Mouse (Mus musculus): ENCODE results near the gene Aldh3a1.
"Not testable (repeated sequence)": the region's sequence is repeated elsewhere in the genome, so short reads cannot be mapped to it uniquely, and the experiment has no call there.

The Aldh3a1 gene

GRCm38 (mm10) chr11:61207487-61208246 is at the start of gene Aldh3a1:
Aldh3a1 (plus strand) TSS chr11:61207537.
- DNase-seq (ENCODE audit: low spot score): no peak

GRCm38 (mm10) chr11:61158141-61158540 is 49.2 kb upstream of the Aldh3a1 start:
- DNase-seq (ENCODE audit: low spot score): no peak

- DNase-seq (ENCODE audit: low spot score): no peak
Observed at GRCm38 (mm10) chr11:61159796-61160732, 47.3 kb upstream of the Aldh3a1 start.

- no peak for DNase-seq (ENCODE audit: low spot score)
Observed at GRCm38 (mm10) chr11:61161121-61161520, 46.2 kb upstream of the Aldh3a1 start.

GRCm38 (mm10) chr11:61162776-61163175 is 44.6 kb upstream of the Aldh3a1 start:
- no peak for DNase-seq (ENCODE audit: low spot score)

- DNase-seq (ENCODE audit: low spot score): no peak
Observed at GRCm38 (mm10) chr11:61163341-61163740, 44.0 kb upstream of the Aldh3a1 start.

GRCm38 (mm10) chr11:61164366-61164765 is 43.0 kb upstream of the Aldh3a1 start:
- DNase-seq (ENCODE audit: low spot score): no peak

- no peak for DNase-seq (ENCODE audit: low spot score)
Observed at GRCm38 (mm10) chr11:61164881-61165280, 42.5 kb upstream of the Aldh3a1 start.

- DNase-seq (ENCODE audit: low spot score): no peak
Observed at GRCm38 (mm10) chr11:61170184-61170583, 37.2 kb upstream of the Aldh3a1 start.

GRCm38 (mm10) chr11:61173477-61173876 is 33.9 kb upstream of the Aldh3a1 start:
- DNase-seq (ENCODE audit: low spot score): not testable (repeated sequence)

- DNase-seq (ENCODE audit: low spot score): peak; percentile 56
Observed at GRCm38 (mm10) chr11:61174291-61174820, 33.0 kb upstream of the Aldh3a1 start.

GRCm38 (mm10) chr11:61174821-61175658 is 32.3 kb upstream of the Aldh3a1 start, which contains the start of gene Usp22:
Usp22 (minus strand) TSS chr11:61175055.
- peak; percentile 96 for DNase-seq (ENCODE audit: low spot score)

- no peak for DNase-seq (ENCODE audit: low spot score)
Observed at GRCm38 (mm10) chr11:61175778-61176177, 31.6 kb upstream of the Aldh3a1 start.

GRCm38 (mm10) chr11:61176321-61176720 is 31.0 kb upstream of the Aldh3a1 start:
- no peak for DNase-seq (ENCODE audit: low spot score)

- no peak for DNase-seq (ENCODE audit: low spot score)
Observed at GRCm38 (mm10) chr11:61180361-61180760, 27.0 kb upstream of the Aldh3a1 start.

- no peak for DNase-seq (ENCODE audit: low spot score)
Observed at GRCm38 (mm10) chr11:61181624-61182023, 25.7 kb upstream of the Aldh3a1 start.

- no peak for DNase-seq (ENCODE audit: low spot score)
Observed at GRCm38 (mm10) chr11:61183820-61184219, 23.5 kb upstream of the Aldh3a1 start.

GRCm38 (mm10) chr11:61190776-61191175 is 16.6 kb upstream of the Aldh3a1 start:
- no peak for DNase-seq (ENCODE audit: low spot score)

GRCm38 (mm10) chr11:61192123-61192522 is 15.2 kb upstream of the Aldh3a1 start:
- DNase-seq (ENCODE audit: low spot score): not testable (repeated sequence)

GRCm38 (mm10) chr11:61192779-61193178 is 14.6 kb upstream of the Aldh3a1 start:
- DNase-seq (ENCODE audit: low spot score): no peak

GRCm38 (mm10) chr11:61193392-61193791 is 13.9 kb upstream of the Aldh3a1 start:
- DNase-seq (ENCODE audit: low spot score): peak; percentile 76

Data from ovary, postnatal 14 days (tissue).